Mouse (Mus musculus) MEL (cell line): ENCODE measurements around the gene Myo3b. TPM values are rescaled to one million over a fixed set of nuclear protein-coding genes. Genes with fewer than 3 reads are reported as not detected.

Source experiments
- DNase-seq: peaks from one replicate; pipeline ENCODE4 v3.0.0; 2011; ENCODE audit warnings: low read depth, low spot score
- H3K27ac ChIP-seq: 2 replicates; pipeline ENCODE4 v1.5.1; 2012; ENCODE audit warnings: low read depth, mild to moderate bottlenecking, control low read depth, low read length, moderate library complexity; ENCODE audit not compliant: control insufficient read depth
- H3K27me3 ChIP-seq, 2 experiments: fragments of 150-350 bp in 1 of 2; sonication (generic) in 1 of 2; 2 replicates each; pipeline ENCODE4 v1.6.1; 2012; ENCODE audit warnings: low read length in 2 of 2, mild to moderate bottlenecking in 2 of 2, improper control_type of control experiment in 1 of 2, moderate library complexity in 1 of 2; ENCODE audit not compliant: insufficient read depth in 2 of 2, control insufficient read depth in 1 of 2
- H3K36me3 ChIP-seq, 2 experiments: 2 replicates each; pipeline ENCODE4 v1.6.1; 2012 to 2014; ENCODE audit warnings: low read length in 2 of 2, improper control_type of control experiment in 1 of 2, inconsistent platforms in 1 of 2, mild to moderate bottlenecking in 1 of 2; ENCODE audit not compliant: insufficient read depth in 2 of 2, control insufficient read depth in 1 of 2
- H3K4me1 ChIP-seq, 2 experiments: fragments of 150-350 bp in 1 of 2; sonication (generic) in 1 of 2; 2 replicates each; pipeline ENCODE4 v1.6.1; 2012; ENCODE audit warnings: low read length in 2 of 2, improper control_type of control experiment in 1 of 2, mild to moderate bottlenecking in 1 of 2; ENCODE audit not compliant: insufficient read depth in 2 of 2, control insufficient read depth in 1 of 2
- H3K4me3 ChIP-seq, 2 experiments: fragments of 150-350 bp in 1 of 2; sonication (generic) in 1 of 2; 2 replicates each; pipeline ENCODE4 v1.5.1; 2012; ENCODE audit warnings: low read depth in 2 of 2, low read length in 2 of 2, mild to moderate bottlenecking in 2 of 2, moderate library complexity in 2 of 2, control low read depth in 1 of 2, improper control_type of control experiment in 1 of 2; ENCODE audit not compliant: control insufficient read depth in 1 of 2, insufficient read depth in 1 of 2
- H3K79me2 ChIP-seq: 2 replicates; pipeline ENCODE4 v1.6.1; 2012; ENCODE audit warnings: mild to moderate bottlenecking, low read length, moderate library complexity; ENCODE audit not compliant: control insufficient read depth, poor library complexity, insufficient read depth
- H3K9ac ChIP-seq: 2 replicates; pipeline ENCODE4 v1.6.1; 2012; ENCODE audit warnings: low read depth, mild to moderate bottlenecking, control low read depth, low read length, moderate library complexity; ENCODE audit not compliant: control insufficient read depth, poor library complexity, severe bottlenecking
- H3K9me3 ChIP-seq: fragments of 150-350 bp; sonication (generic); replicated peaks from 2 replicates; pipeline ENCODE4 v1.6.1; 2012; ENCODE audit warnings: mild to moderate bottlenecking, low read length, improper control_type of control experiment, moderate library complexity; ENCODE audit not compliant: insufficient read depth
- BHLHE40 ChIP-seq: IDR thresholded peaks from 2 replicates; pipeline ENCODE4 v1.6.1; 2012; ENCODE audit warnings: low read depth, mild to moderate bottlenecking, inconsistent platforms, low read length, improper control_type of control experiment, borderline replicate concordance
- CHD2 ChIP-seq: IDR thresholded peaks from 2 replicates; pipeline ENCODE4 v1.6.1; 2011; ENCODE audit warnings: low read length, improper control_type of control experiment
- CTCF ChIP-seq, 3 experiments: IDR thresholded peaks in 2 of 3; conservative IDR thresholded peaks in 1 of 3; 2 replicates each; pipeline ENCODE4 v1.5.1; 2011 to 2012; ENCODE audit warnings: low read length in 3 of 3, low read depth in 2 of 3, mild to moderate bottlenecking in 2 of 3, improper control_type of control experiment in 1 of 3, inconsistent platforms in 1 of 3, mixed read lengths in 1 of 3, moderate library complexity in 1 of 3; ENCODE audit not compliant: control insufficient read depth in 1 of 3, insufficient read depth in 1 of 3, poor library complexity in 1 of 3, severe bottlenecking in 1 of 3
- ELF1 ChIP-seq: IDR thresholded peaks from 2 replicates; pipeline ENCODE4 v1.6.1; 2014; ENCODE audit warnings: low read depth, mild to moderate bottlenecking, inconsistent platforms, low read length, improper control_type of control experiment, moderate library complexity
- ETS1 ChIP-seq: IDR thresholded peaks from 2 replicates; pipeline ENCODE4 v1.6.1; 2012; ENCODE audit warnings: low read depth, mild to moderate bottlenecking, inconsistent platforms, low read length, improper control_type of control experiment, moderate library complexity
- GABPA ChIP-seq: IDR thresholded peaks from 2 replicates; pipeline ENCODE4 v1.6.1; 2012; ENCODE audit warnings: low read depth, mild to moderate bottlenecking, inconsistent platforms, low read length, improper control_type of control experiment, moderate library complexity
- JUND ChIP-seq: IDR thresholded peaks from 2 replicates; pipeline ENCODE4 v1.6.1; 2011; ENCODE audit warnings: low read depth, mild to moderate bottlenecking, improper control_type of control experiment, low read length
- MAX ChIP-seq: IDR thresholded peaks from 2 replicates; pipeline ENCODE4 v1.6.1; 2011; ENCODE audit warnings: low read length, improper control_type of control experiment
- MEF2A ChIP-seq: IDR thresholded peaks from 2 replicates; pipeline ENCODE4 v1.6.1; 2014; ENCODE audit warnings: low read depth, mild to moderate bottlenecking, inconsistent platforms, low read length, improper control_type of control experiment; ENCODE audit not compliant: poor library complexity, insufficient replicate concordance, severe bottlenecking; ENCODE audit errors: extremely low read depth
- NELFE ChIP-seq: IDR thresholded peaks from 2 replicates; pipeline ENCODE4 v1.6.1; 2011; ENCODE audit warnings: low read depth, low read length, improper control_type of control experiment
- POLR2AphosphoS2 ChIP-seq: IDR thresholded peaks from 2 replicates; pipeline ENCODE4 v1.6.1; 2011; ENCODE audit warnings: low read length, improper control_type of control experiment
- POLR2AphosphoS5 ChIP-seq: IDR thresholded peaks from 2 replicates; pipeline ENCODE4 v1.6.1; 2012; ENCODE audit warnings: low read depth, borderline replicate concordance, mild to moderate bottlenecking, inconsistent platforms, low read length, moderate library complexity, mixed read lengths
- RAD21 ChIP-seq: IDR thresholded peaks from 2 replicates; pipeline ENCODE4 v1.6.1; 2011; ENCODE audit warnings: mild to moderate bottlenecking, low read depth, low read length, improper control_type of control experiment
- SIN3A ChIP-seq: IDR thresholded peaks from 2 replicates; pipeline ENCODE4 v1.6.1; 2012; ENCODE audit warnings: low read length, improper control_type of control experiment, inconsistent platforms
- SMC3 ChIP-seq: IDR thresholded peaks from 2 replicates; pipeline ENCODE4 v1.6.1; 2011; ENCODE audit warnings: low read depth, low read length, improper control_type of control experiment
- UBTF ChIP-seq: IDR thresholded peaks from 2 replicates; pipeline ENCODE4 v1.6.1; 2012; ENCODE audit warnings: low read depth, mild to moderate bottlenecking, inconsistent platforms, low read length, improper control_type of control experiment, moderate library complexity, borderline replicate concordance; ENCODE audit not compliant: insufficient read depth
- USF2 ChIP-seq, 2 experiments: IDR thresholded peaks; 2 replicates each; pipeline ENCODE4 v1.6.1; 2011 to 2012; ENCODE audit warnings: improper control_type of control experiment in 2 of 2, low read length in 2 of 2, borderline replicate concordance in 1 of 2, inconsistent platforms in 1 of 2, low read depth in 1 of 2, mild to moderate bottlenecking in 1 of 2; ENCODE audit not compliant: insufficient read depth in 1 of 2
- ZC3H11A ChIP-seq: IDR thresholded peaks from 2 replicates; pipeline ENCODE4 v1.6.1; 2012; ENCODE audit warnings: low read depth, mild to moderate bottlenecking, inconsistent platforms, low read length, improper control_type of control experiment
- ZMIZ1 ChIP-seq: IDR thresholded peaks from 2 replicates; pipeline ENCODE4 v1.6.1; 2012; ENCODE audit warnings: low read depth, mild to moderate bottlenecking, inconsistent platforms, low read length, improper control_type of control experiment, moderate library complexity
- polyA plus RNA-seq, 2 experiments: library from polyadenylated mRNA; stranded (reverse) in 1 of 2; unstranded in 1 of 2; fragments of >175 nt in 1 of 2; fragments of >200 nt in 1 of 2; gene quantifications; 2 replicates each; pipeline versions ENCODE4 v1.2.1 to v1.2.4; 2012; ENCODE audit warnings: low replicate concordance in 2 of 2, low read depth in 1 of 2; ENCODE audit not compliant: insufficient read length in 2 of 2, insufficient read depth in 1 of 2, missing spikeins in 1 of 2
- total RNA-seq: library from RNA; depleted of rRNA; stranded (reverse); fragments of 300-350 nt; gene quantifications from 2 replicates; pipeline ENCODE4 v1.2.3, GENCODE M21; 2012

Myo3b gene
- total and polyA plus RNA-seq, 3 experiments = not detected

DNA sequence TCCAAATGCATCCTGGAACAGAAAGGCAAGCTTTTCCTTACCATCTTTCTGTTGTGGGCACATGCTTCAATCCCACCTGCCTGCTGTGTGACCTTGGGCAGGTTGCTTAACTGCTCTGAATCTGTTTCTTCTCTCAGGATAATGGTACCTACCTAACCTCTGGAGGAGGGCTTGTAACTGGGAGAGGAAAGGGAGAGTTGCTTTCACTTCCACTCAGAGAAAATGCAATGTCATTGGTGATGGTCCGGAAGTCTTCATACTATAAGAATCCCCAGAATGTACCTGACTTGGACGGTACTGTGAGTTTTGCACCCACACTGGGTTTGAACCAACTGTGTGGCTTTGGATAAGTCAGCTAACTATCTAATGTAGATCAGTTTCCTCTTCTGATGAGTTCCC is 80.3 kb downstream of the Myo3b start:
- Histone ChIP-seq H3K4me3 (no peak overlapping the region), H3K27me3 (peaks cover 0 to 2% of the 10 kb centered on the region in 2 experiments; a peak in 2 of 4 replicates), H3K9ac (no peak overlapping the region), H3K79me2 (no peaks in the 10 kb centered on the region), H3K4me1 (no peaks in the 10 kb centered on the region), H3K27ac (no peak overlapping the region)
- DNase-seq = no peak
- no peak for TF ChIP-seq GABPA
- no peak for TF ChIP-seq SIN3A
- no peak for TF ChIP-seq RAD21
- TF ChIP-seq MEF2A = no peak
- TF ChIP-seq ETS1 = no peak
- no peak for TF ChIP-seq NELFE
- TF ChIP-seq MAX = no peak
- TF ChIP-seq UBTF = no peak
- no peak for TF ChIP-seq ZMIZ1
- TF ChIP-seq JUND = no peak
- no peak for TF ChIP-seq USF2 (IDR thresholded peaks at IDR 0.05; ENCODE audit: borderline replicate concordance in 1 of 2, insufficient read depth in 1 of 2, low read depth in 1 of 2, low read length in 2 of 2)
- TF ChIP-seq CHD2 = no peak
- TF ChIP-seq, all 39 proteins: peak for 0
- no peaks in the 10 kb centered on the region for H3K9me3 ChIP-seq
- no peaks in the 10 kb centered on the region for H3K36me3 ChIP-seq

- Histone ChIP-seq H3K36me3 (no peaks in the 10 kb centered on the region), H3K27me3 (peaks cover 3 to 5% of the 10 kb centered on the region in 2 experiments; a peak in 3 of 4 replicates), H3K9me3 (no peaks in the 10 kb centered on the region), H3K27ac (no peak overlapping the region)
- no peak for DNase-seq
- TF ChIP-seq GABPA = no peak
- no peak for TF ChIP-seq ETS1
- TF ChIP-seq, all 39 proteins: peak for 0
- Histone ChIP-seq H3K4me3 (no peak overlapping the region), H3K9ac (no peak overlapping the region), H3K79me2 (no peaks in the 10 kb centered on the region), H3K4me1 (no peaks in the 10 kb centered on the region)
These were observed 87.4 kb downstream of the Myo3b start for GRCm38 (mm10) chr2:70126330-70126729.

DNA sequence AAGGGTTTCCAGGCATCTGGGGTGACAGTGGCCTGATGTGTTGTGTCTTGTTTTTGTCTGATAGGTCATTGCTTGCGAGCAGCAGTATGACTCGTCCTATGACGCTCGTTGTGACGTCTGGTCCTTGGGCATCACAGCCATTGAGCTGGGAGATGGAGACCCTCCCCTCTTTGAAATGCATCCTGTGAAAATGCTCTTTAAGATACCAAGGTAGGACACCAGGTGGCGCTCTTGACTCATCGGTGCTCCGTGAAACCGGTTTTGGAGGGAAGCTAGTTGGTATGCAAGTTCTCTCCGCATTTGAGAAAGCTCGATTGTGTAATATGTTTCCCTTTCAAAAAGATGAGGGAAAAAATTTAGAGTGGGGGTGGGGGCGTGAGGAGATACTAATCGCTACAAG is 87.9 kb downstream of the Myo3b start:
- Histone ChIP-seq H3K4me1 (no peaks in the 10 kb centered on the region), H3K27ac (no peak overlapping the region), H3K36me3 (no peaks in the 10 kb centered on the region), H3K27me3 (peaks cover 5% of the 10 kb centered on the region in 2 experiments; a peak in 3 of 4 replicates), H3K4me3 (no peak overlapping the region), H3K9me3 (no peaks in the 10 kb centered on the region), H3K79me2 (no peaks in the 10 kb centered on the region), H3K9ac (no peak overlapping the region)
- DNase-seq = peak; percentile 60
- peak; percentile 76 to 83 (median 82) for TF ChIP-seq CTCF (IDR thresholded peaks at IDR 0.05 in 2 of 3, conservative IDR thresholded peaks at IDR 0.05 in 1 of 3; ENCODE audit: control insufficient read depth in 1 of 3, insufficient read depth in 1 of 3, low read depth in 2 of 3, low read length in 3 of 3, poor library complexity in 1 of 3, severe bottlenecking in 1 of 3)
- TF ChIP-seq ZC3H11A = no peak
- TF ChIP-seq POLR2AphosphoS5 = no peak
- no peak for TF ChIP-seq POLR2AphosphoS2
- TF ChIP-seq BHLHE40 = no peak
- no peak for TF ChIP-seq USF2 (IDR thresholded peaks at IDR 0.05; ENCODE audit: borderline replicate concordance in 1 of 2, insufficient read depth in 1 of 2, low read depth in 1 of 2, low read length in 2 of 2)
- TF ChIP-seq ELF1 = no peak
- TF ChIP-seq UBTF = no peak
- TF ChIP-seq SIN3A = no peak
- TF ChIP-seq ZMIZ1 = no peak
- TF ChIP-seq SMC3 = peak; percentile 52
- no peak for TF ChIP-seq MEF2A
- peak; percentile 70 for TF ChIP-seq RAD21
